Mouse (Mus musculus) bone marrow macrophage, adult 2 months (primary cell): Measurements from ENCODE around the gene Epas1.

Experiments
- CTCF ChIP-seq: IDR thresholded peaks from 2 replicates; pipeline ENCODE4 v1.5.1; 2012; ENCODE audit warnings: low read depth, mild to moderate bottlenecking, low read length, moderate library complexity
- POLR2A ChIP-seq: IDR thresholded peaks from 2 replicates; pipeline ENCODE4 v1.6.1; 2012; ENCODE audit warnings: mild to moderate bottlenecking, low read depth, low read length, borderline replicate concordance

DNA sequence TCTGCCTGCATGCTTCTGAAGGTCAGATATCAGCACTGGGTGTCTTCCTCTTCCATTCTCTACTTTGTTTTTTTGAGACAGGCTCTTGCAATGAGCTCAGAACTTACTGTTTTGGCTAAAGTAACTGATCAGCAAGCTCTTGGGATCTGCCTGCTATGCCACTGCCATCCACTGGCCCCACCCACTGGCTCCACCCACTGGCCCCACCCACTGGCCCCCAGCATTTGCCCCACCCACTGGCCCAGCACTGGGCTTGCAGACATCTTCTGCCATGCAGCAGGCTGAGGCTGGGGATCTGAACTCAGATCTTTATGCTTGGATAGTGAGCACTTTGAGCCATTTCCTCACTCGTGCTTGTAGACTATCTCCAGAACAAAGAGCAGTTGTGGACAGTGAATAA, 60.8 kb downstream of the Epas1 start:
- TF ChIP-seq POLR2A (no peak), CTCF (no peak)
